Comparison of ENCODE assay signal across 8 mouse cellular contexts in genomic region chr15:86058394-86058915, GRCm38 (mm10). TPM values are rescaled to one million over a fixed set of nuclear protein-coding genes. Genes with fewer than 3 reads are reported as not detected.
A peak's percentile ranks its signal among the peaks of the same experiment; 100 is the strongest.
DNase-seq lines count a peak whose midpoint lies in the region; ATAC-seq lines count a peak whose summit lies in the region.

No protein-coding gene starts in this region.

- ATAC-seq in hindbrain, embryonic 12.5 days (ENCODE audit: low FRiP score): peak; percentile 75

- no peaks in the 10 kb centered on the region for H3K27me3 ChIP-seq in hindbrain, embryonic 12.5 days

- peak overlapping the region; percentile 86 for H3K4me3 ChIP-seq in hindbrain, embryonic 12.5 days

- H3K27ac ChIP-seq in hindbrain, embryonic 12.5 days: peak overlapping the region; percentile 89

- H3K9ac ChIP-seq in hindbrain, embryonic 12.5 days: peak overlapping the region; percentile 88

- no peaks in the 10 kb centered on the region for H3K36me3 ChIP-seq in hindbrain, embryonic 12.5 days

- H3K4me1 ChIP-seq in hindbrain, embryonic 12.5 days: peaks cover 45% of the 10 kb centered on the region

- H3K4me2 ChIP-seq in hindbrain, embryonic 12.5 days (replicated peaks): peak overlapping the region; percentile 66

- DNase-seq in NIH3T3 (ENCODE audit: low read depth): peak; percentile 96
- peak; percentile 96 to 97 for DNase-seq in cerebellum, postnatal 14 days
- peak; percentile 84 to 85 for DNase-seq in frontal cortex, postnatal 10 days (ENCODE audit: low spot score in 2 of 2)
- DNase-seq in layer of hippocampus, postnatal 14 days (ENCODE audit: low spot score in 2 of 2): peak; percentile 85 to 90
- DNase-seq in lung, postnatal 10 days: peak; percentile 89
- DNase-seq in retina, embryonic 14.5 days (ENCODE audit: low spot score): peak; percentile 83
- DNase-seq in thymus, postnatal 25 days: peak; percentile 82

- H3K9me3 ChIP-seq in hindbrain, embryonic 12.5 days (replicated peaks): no peaks in the 10 kb centered on the region

- WGBS in hindbrain, embryonic 12.5 days: under 1% methylated on average over 49 of the region's 70 CpGs

RNA-seq across cellular contexts. Expression of gene Gramd4, which starts 1.0 kb away (rescaled TPM):
- 32.5 and 35.2 TPM in 2 replicates for polyA plus RNA-seq in hindbrain, embryonic 12.5 days (2016; fragmentation: Nextera tagmentation; extraction: Ambion mirVana)
- 10 to 100 TPM; 26.5 to 28.4 TPM for total RNA-seq in layer of hippocampus, postnatal 14 days (2021)

RNA-seq across cellular contexts. Expression of gene Celsr1, which starts 24.9 kb away (rescaled TPM):
- 3.4 and 4.3 TPM in 2 replicates for polyA plus RNA-seq in hindbrain, embryonic 12.5 days (2016; fragmentation: Nextera tagmentation; extraction: Ambion mirVana)
- total RNA-seq in layer of hippocampus, postnatal 14 days (2021): 1 to 10 TPM; 5.5 to 5.8 TPM

Comparison
In these comparisons a context has a peak if more than half of its experiments do, and no peak if none do; other contexts are left out.
1. Peak in every context shown above with its lines: DNase-seq, ATAC-seq, H3K4me3 ChIP-seq and H3K27ac ChIP-seq.